Mouse (Mus musculus) stomach, postnatal 0 days (tissue): ENCODE results near the gene Hif3a.

Experiments used
- CTCF ChIP-seq: IDR thresholded peaks from 2 replicates; pipeline ENCODE4 v1.5.1; 2016; ENCODE audit warnings: antibody characterized with exemption, low read depth, mild to moderate bottlenecking, moderate library complexity
- EP300 ChIP-seq: optimal IDR thresholded peaks from 2 replicates; pipeline ENCODE3; 2016; ENCODE audit warnings: antibody characterized with exemption

- TF ChIP-seq CTCF (no peak), EP300 (no peak)
Measured at GRCm38 (mm10) chr7:17017036-17017435, 45.2 kb downstream of the Hif3a start.
